Mouse (Mus musculus): ENCODE results near the gene 1700025G04Rik. TPM values are rescaled to one million over a fixed set of nuclear protein-coding genes. Genes with fewer than 3 reads are reported as not detected.
A peak's percentile ranks its signal among the peaks of the same experiment; 100 is the strongest.

1700025G04Rik gene
- polyA plus RNA-seq (2017; shearing (Covaris generic)), result 1 to 10 TPM in 2 of 3 experiments, under 1 TPM in 1; 0.84 to 1.9 (median 1.2) TPM

- peak; percentile 77 for ATAC-seq
Measured at GRCm38 (mm10) chr1:152090018-152090553, at the start of gene 1700025G04Rik. TSS of gene 1700025G04Rik (minus strand) at chr1:152090125.

DNA sequence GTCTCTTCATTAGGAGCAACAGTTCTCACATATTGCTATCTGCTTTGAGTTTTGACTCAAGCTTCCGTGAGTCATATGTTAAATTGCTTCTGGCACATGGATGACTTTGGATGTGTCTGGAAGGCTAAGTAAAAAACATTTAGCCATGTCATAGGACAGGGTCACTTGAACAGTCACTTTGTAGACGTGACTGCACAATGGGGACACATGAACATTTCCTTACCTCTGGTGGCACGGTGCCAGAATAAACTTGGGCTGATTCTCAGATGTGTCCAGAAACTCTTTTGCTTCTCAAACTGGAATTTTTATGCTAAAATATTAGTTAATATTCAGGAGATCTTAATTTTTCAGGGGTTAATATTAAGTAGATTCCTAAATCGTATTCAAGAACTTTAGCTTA is 49.6 kb upstream of the 1700025G04Rik start:
- no peak for ATAC-seq

- ATAC-seq, result no peak
Measured at GRCm38 (mm10) chr1:152130029-152130727, 40.3 kb upstream of the 1700025G04Rik start.

DNA sequence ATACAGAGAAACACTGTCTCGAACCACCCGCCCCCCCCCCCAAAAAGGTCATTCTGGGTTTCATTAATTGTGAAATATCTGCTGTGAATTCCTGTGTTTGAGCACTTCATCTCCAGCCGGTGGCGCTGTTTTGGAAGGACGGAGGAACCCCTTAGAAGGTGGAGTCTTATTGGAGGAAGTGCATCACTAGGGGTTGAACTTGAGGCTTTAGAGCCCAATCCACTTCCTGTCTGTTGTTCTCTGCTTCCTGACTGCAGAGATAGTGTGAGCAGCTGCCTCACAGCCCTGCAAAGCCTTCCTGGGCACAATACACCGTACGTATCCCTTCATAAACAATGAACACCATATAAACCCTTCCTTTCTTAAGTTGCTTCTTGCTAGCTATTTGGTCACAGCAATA is 35.5 kb upstream of the 1700025G04Rik start:
- ATAC-seq, result no peak

DNA sequence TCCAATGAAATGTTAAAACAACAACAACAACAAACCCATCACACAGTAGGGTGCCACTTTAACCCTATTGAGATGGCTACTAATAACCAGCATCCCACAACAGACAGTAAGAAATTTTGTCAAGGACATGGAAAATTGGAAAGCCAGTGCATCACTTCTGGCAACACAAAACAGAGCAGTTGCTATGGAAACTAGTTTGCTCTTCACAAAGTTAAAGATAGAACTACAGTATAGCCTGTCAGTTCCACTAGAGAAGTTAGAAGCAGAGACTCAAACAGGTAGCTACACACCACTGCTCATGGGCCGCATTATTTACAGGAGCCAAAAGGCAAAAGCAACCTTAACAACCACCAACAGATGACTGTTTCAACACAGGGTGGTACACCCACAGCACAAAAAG is 20.2 kb upstream of the 1700025G04Rik start:
- no peak for ATAC-seq

GRCm38 (mm10) chr1:152106136-152106535 is 16.2 kb upstream of the 1700025G04Rik start:
- no peak for ATAC-seq

DNA sequence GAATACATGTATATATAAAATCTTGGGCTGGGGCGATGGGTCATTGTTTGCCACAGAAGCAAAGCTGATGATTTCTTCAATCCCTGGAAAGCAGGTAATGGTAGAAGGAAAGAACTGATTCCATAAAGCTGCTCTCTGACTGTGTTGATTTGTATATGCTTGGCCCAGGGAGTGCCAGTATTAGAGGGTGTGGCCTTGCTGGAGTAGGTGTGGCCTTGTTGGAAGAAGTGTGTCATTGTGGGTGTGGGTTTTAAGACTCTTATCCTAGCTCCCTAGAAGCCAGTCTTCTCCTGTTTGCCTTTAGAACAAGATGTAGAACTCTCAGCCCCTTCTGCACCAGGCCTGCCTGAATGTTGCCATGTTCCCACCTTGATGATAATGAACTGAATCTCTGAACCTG is 15.3 kb upstream of the 1700025G04Rik start:
- ATAC-seq, result no peak

DNA sequence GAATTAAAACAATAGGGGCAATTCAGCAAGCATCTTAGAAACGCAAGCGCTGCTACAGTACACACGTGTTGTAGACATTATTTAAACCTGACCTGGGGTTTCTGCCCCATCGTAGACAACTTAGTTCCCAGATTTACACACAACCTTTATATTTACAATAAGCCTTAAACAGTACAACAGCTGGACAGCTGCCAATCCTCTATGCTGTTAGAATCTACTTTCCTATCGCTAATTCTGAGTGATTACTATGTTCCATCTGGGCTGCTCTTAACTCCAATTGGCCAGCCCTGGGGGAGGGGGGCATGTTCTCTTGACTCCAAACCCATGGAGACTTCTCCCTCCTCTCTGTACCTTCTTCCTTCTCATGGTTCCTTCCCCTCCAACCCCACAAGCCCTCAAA is 11.8 kb upstream of the 1700025G04Rik start:
- no peak for ATAC-seq

GRCm38 (mm10) chr1:152096045-152096444 is 6.1 kb upstream of the 1700025G04Rik start:
- ATAC-seq, result no peak

DNA sequence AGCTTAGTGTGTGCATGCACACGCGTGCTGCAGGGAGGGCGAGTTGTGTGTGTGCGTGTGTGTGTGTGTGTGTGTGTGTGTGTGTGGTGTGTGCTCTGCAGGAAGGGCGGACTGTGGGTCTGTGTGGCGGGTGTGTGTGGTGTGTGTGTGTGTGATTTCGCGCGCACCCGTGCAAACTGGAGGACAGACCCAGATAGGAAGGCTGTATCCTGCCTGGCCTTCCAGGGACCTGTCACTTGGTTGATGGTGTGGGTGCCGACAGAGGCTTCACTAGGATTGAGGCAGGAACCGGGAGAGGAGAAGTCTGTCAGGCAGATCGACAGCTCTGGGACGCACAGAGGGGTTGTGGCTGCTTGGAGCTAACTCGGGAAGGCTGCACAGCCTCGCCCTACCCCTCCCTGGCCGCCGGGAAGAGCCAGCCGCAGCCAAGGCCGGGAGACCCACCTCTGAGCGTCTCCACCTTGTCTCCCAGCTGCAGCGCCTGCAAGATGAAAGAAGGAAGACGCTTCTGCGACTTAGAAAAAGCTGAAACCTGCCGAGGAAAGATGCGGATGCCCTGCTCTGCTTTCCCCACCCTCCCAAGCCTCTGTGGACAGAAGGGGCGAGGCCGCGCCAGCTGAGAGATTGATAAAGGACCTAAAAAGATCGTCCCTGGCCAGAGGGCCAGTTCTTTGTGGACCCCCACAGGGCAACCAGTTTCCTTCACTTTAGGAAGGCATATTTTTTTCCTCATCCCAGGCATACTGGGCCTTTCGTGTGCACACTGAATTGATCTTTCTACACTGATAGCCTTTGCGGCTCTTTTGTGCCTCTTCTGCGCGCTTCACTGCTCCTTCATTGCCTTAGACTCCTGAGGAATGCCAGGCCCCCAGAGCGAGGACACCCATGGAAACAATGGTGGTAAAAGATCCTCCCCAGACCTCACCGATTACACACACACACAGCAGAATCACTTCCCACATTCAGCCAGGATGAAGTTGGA is 930 bp upstream of the 1700025G04Rik start:
- ATAC-seq, result peak; percentile 21

GRCm38 (mm10) chr1:152089526-152089925 is 399 bp downstream of the 1700025G04Rik start:
- peak; percentile 6 for ATAC-seq

DNA sequence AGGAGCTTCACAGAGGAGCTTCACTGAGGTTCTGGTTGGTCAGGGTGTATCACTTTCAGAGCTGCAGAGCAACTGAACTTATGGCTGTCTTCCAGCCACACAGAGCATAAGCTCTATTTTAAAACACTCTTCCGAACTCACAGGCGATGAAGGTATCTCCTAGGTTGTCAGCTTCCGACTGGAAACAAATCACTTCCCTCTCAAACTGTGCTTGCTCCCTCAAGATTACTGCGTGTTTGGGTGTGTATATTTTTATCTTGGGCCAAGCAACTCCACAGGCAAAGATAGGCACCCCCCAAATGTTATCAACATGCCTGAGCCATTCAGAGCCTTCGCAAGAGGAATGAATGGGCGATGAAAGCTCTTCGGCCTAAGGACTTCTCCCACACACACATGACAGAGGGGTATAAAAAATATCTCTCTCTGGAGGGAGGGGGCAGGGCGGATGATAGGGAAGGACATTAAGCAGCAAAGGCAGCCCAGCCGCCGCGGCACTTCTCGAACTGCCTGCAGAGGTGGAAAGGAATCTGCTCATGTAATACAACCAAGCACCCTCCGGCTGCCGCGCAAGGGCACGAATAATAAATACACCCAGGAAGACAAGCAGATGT is 1.0 kb downstream of the 1700025G04Rik start:
- no peak for ATAC-seq

DNA sequence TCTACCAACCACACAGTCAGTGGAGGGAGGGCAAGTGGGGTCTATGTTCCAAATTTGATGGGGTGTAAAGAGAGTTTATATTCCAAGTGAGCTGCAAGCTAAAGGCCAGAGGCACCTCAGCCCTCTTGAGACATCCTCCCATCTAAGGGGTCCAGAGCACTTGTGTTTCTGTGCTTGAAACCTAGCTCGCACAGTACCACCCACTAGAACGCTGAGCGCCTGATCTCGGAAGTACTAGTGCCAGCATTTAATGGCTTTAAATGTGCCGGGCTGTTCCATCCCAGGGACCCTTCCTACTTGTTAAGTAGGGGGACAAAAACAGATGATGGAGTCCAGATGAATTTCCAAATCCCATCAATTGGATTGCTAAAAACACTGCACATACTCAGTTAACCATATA is 1.9 kb downstream of the 1700025G04Rik start:
- no peak for ATAC-seq

DNA sequence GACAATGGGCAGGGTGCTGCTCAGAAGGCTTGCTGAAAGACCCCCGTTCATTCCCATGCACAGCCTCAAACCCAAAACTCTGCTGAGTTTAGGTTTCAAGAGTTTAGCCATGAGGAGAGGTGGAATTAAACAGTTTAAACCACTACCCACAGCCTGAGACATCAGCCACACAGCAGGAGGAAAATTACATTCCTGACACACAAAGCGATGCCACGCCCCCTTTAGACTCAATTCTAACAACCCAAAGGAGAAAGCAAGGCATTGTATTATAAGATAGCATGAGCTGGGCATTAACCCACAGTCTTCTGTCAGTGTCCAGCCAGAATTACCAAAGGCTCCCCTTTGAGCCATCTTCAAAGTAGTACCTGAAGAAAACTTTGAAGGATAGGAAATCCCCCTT is 3.0 kb downstream of the 1700025G04Rik start:
- no peak for ATAC-seq

- ATAC-seq, result no peak
Measured at GRCm38 (mm10) chr1:152085561-152085960, 4.4 kb downstream of the 1700025G04Rik start.

DNA sequence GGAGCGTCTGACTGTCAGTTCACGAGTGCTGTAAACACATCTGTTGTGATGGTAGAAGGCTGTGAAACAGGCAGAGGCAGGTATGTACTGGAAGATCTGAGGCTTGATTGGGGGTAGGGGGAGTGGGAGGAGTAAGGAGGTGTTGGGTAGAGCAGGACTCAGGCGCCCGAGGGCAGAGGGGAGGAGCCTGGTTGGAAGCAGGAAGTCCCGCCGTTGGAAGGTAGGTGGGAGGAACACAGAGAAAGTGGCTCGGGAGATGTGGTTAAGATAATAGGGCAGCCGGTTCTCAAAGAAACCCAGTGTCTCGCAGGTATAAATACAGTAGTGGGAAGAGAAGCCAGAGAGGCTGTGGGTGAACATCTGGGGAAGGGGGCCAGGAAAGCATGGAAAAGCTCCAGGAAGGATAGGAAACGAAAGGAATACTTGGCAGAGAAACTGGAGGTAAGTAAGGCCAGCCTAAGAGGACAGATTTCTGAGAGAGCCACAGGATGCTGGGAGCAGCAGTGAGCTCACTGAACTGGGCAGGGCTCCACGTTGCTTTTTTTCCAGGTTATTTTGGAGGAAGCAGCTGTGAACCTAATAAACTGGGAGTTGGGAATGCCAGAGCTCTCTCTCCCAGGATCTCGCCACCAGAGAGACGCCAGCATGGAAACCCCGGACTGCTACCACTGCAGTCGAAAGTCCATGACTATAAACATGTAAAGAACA is 5.1 kb downstream of the 1700025G04Rik start:
- peak; percentile 87 for ATAC-seq

DNA sequence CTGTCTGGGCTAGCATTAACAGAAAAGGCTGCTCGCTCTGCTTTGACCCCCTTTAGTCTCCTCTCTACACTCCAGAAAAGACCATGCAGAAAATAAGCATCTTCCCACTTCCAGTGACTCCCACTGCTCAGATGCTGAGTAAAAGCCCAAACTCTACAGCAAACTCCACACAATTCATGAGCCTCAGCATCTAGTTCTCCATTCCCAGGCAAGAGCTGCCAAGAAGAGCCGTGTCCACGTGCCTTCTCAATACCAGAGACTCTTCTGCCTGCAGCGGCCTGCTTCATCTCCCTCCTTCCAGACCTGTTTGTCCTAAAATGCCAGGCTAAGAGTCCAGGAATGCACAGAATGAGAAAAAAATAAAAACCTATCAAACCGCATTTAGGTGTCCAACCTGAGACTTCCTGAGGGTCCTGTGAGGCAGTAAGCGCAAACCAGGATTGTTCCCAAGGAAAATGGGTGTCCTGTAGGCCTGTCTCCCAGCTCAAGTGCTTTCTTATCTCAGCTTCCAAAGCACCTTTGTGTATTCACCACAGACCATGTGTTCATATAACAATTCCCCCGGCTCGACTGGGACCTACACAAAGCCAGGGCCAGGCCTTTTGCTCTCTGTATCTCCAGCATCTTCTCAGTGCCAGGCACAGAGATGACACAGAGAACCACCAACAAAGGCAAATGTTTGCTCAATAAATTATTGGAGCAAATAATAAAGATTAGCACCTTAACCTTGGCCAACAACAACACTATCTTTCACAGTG is 7.8 kb downstream of the 1700025G04Rik start:
- ATAC-seq, result no peak

DNA sequence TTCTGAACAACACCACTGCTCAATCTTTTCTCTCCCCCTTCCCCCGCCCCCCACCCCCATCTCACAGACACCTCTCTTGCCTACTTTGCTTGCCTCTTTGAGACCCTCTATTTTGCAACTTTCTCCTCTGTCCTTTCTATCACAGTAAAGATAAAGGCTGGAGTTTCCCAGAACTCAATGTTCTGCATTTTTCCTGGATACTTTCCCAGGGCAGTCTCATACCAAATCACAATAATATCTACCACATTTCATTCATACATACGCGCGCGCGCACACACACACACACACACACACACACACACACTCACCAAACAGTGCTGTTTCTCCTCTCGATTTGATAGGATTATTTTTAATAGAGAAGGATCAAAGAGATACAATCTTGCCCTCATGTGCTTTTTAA is 8.8 kb downstream of the 1700025G04Rik start:
- ATAC-seq, result no peak

DNA sequence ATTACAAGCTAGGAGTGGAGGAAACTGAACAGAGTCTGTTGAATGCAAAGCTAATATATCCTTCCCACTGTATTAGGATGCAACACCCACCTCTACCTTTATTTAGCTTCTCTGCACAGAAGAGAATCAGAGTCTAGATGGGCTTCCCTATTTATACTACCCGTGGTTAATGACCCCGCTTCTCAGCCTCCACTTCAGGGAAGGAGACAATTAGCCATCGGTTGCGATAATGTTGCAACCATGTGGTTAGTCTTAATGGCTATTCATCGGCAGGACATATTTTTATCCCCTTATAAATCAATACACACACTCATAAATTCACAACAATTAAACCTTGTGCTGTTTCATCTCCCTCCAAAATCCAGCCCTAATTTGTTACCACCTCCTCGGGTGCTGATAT is 9.7 kb downstream of the 1700025G04Rik start:
- no peak for ATAC-seq

DNA sequence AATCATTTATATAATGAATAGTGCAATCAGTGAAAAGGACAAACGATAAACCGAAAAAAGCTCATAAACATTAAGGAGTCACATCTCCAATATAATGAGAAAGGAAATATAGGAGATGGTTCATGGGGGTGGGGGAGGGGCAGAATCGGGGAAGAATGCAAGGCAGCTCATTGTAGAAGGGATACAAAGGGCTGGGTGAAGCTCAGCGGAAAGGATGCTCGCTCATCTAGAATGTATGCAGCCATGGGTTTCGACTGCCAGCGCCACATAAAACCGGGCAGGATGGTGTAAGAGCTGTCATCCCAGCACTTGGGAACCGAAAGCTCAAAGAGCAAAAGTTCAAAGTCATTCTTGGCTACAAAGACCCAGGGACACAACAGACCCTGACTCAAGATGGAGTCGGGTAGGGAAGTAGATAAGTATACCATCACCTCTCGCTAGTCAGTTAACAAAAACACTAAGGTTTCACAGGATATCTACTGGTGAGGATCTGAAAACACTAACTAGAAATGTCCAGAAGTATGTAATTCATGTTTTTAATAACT is 12.7 kb downstream of the 1700025G04Rik start:
- ATAC-seq, result no peak

DNA sequence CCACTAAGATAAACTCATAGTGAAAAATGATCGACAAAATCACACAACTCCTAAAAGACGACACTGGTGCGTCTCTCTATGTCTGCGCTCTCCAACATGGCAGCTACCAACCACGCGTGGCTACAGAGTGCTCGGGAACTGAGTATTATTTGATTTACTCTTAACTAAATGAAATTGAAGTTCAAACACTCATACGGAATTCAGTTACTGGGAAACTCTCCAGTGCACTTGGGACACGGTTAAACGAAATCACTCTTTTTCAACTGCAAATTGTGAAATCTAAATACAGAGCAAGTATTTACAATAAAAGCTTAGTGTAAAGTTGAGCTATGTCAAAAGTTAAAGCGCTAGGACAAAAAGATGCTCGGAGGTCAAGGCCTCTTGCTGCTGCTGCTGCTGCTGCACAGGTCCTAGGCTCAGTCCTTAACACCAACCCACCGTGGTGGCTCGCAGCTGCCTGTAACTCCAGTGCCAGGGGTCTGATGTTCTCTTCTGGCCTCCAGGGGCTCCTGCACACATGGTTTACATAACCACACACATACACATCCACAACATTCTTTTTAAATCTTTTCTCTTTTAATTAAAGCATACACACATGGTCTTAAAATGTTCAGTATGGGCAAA is 13.6 kb downstream of the 1700025G04Rik start:
- ATAC-seq, result no peak
